Mouse (Mus musculus) natural killer cell, adult 2 months (primary cell): ENCODE results near the gene Gfra4.
"Not testable (repeated sequence)": the region's sequence is repeated elsewhere in the genome, so short reads cannot be mapped to it uniquely, and the experiment has no call there.

Source experiments
- DNase-seq, 2 experiments: peaks; one replicate each; pipeline ENCODE4 v3.0.0; 2022; ENCODE audit warnings: low spot score in 2 of 2

Gfra4 gene

GRCm38 (mm10) chr2:131046025-131046424 lies 3.1 kb upstream of the Gfra4 start:
- no peak for DNase-seq

GRCm38 (mm10) chr2:131044989-131045720 lies 2.3 kb upstream of the Gfra4 start:
- no peak for DNase-seq

- no peak for DNase-seq
These were observed 1.5 kb upstream of the Gfra4 start for GRCm38 (mm10) chr2:131044354-131044852.

GRCm38 (mm10) chr2:131040854-131041825 lies 1.7 kb downstream of the Gfra4 start:
- no peak for DNase-seq

- DNase-seq: no peak
These were observed 4.2 kb downstream of the Gfra4 start for GRCm38 (mm10) chr2:131038675-131039074.

- DNase-seq: no peak
These were observed 4.7 kb downstream of the Gfra4 start for GRCm38 (mm10) chr2:131038197-131038596.

- DNase-seq: no peak
These were observed 5.5 kb downstream of the Gfra4 start for GRCm38 (mm10) chr2:131037226-131037990.

GRCm38 (mm10) chr2:131036757-131037156 lies 6.1 kb downstream of the Gfra4 start:
- no peak for DNase-seq

- no peak for DNase-seq
These were observed 6.5 kb downstream of the Gfra4 start for GRCm38 (mm10) chr2:131036343-131036742.

GRCm38 (mm10) chr2:131031406-131031805 lies 11.5 kb downstream of the Gfra4 start:
- not testable (repeated sequence) for DNase-seq

GRCm38 (mm10) chr2:131030998-131031397 lies 11.9 kb downstream of the Gfra4 start:
- no peak for DNase-seq

- DNase-seq: no peak
These were observed 12.3 kb downstream of the Gfra4 start for GRCm38 (mm10) chr2:131030561-131030960.

GRCm38 (mm10) chr2:131029065-131029935 lies 13.6 kb downstream of the Gfra4 start:
- DNase-seq: no peak

GRCm38 (mm10) chr2:131026941-131027340 lies 15.9 kb downstream of the Gfra4 start:
- DNase-seq: no peak

GRCm38 (mm10) chr2:131025230-131025629 lies 17.7 kb downstream of the Gfra4 start:
- no peak for DNase-seq

- DNase-seq: no peak
These were observed 32.3 kb downstream of the Gfra4 start for GRCm38 (mm10) chr2:131010566-131010965.

- no peak for DNase-seq
These were observed 33.8 kb downstream of the Gfra4 start for GRCm38 (mm10) chr2:131009123-131009522.

GRCm38 (mm10) chr2:130992818-130993217 lies 50.1 kb downstream of the Gfra4 start:
- no peak for DNase-seq
